Mouse (Mus musculus): Measurements from ENCODE around the gene Adam23.

DNA sequence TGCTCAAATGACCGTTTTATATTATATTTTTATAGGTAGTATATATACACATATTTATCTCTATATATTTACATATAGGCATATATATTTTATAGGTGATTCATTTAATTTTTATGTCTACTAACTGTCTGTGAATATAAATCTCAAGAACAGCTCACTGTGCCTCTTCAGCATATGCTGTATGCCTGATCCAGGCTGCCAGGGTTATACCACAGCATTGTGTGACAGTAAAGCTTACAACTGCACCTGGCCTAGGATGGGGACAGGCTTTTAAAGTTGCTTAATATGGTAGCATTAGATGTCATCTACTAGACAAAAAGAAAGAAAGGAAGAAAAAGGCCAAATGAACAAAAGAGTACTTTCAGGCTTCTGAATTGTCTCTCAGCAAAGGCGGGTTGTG lies 27.6 kb downstream of the Adam23 start:
- TF ChIP-seq CTCF (IDR thresholded peaks at IDR 0.05; ENCODE audit: low read depth, low read length) (no peak), POLR2A (IDR thresholded peaks at IDR 0.05; ENCODE audit: extremely low read depth, insufficient read depth, low read length) (no peak)

Measured in liver, adult 2 months (tissue).